Mouse (Mus musculus): ENCODE results near the gene Klf11. TPM values are rescaled to one million over a fixed set of nuclear protein-coding genes. Genes with fewer than 3 reads are reported as not detected.

The Klf11 gene
- 30.5 TPM for total RNA-seq (2023)

GRCm38 (mm10) chr12:24651063-24651557, at the start of gene Klf11:
TSS of gene Klf11 (plus strand) at chr12:24651274.

GRCm38 (mm10) chr12:24681286-24682023, 30.4 kb downstream of the Klf11 start, which contains the start of gene Cys1:
TSS of gene Cys1 (minus strand) at chr12:24681813.

GRCm38 (mm10) chr12:24707954-24708823, 57.1 kb downstream of the Klf11 start, which contains the start of gene Rrm2:
TSS of gene Rrm2 (plus strand) at chr12:24708241.

Other genes with a start within 250 kb of the Klf11 start
- 45.3 TPM for gene Taf1b, start 152.9 kb upstream of the Klf11 start, total RNA-seq (2023)
- 0.89 TPM for gene Grhl1, start 79.0 kb upstream of the Klf11 start, total RNA-seq (2023)
- gene Cys1, start 30.5 kb downstream of the Klf11 start, total RNA-seq (2023): not detected
- 5.5 TPM for gene Rrm2, start 57.0 kb downstream of the Klf11 start, total RNA-seq (2023)
- gene Mboat2, start 179.6 kb downstream of the Klf11 start, total RNA-seq (2023): not detected